Mouse (Mus musculus): ENCODE measurements around the gene 9530077C05Rik. TPM values are rescaled to one million over a fixed set of nuclear protein-coding genes. Genes with fewer than 3 reads are reported as not detected.
"Not testable (repeated sequence)": the region's sequence is repeated elsewhere in the genome, so short reads cannot be mapped to it uniquely, and the experiment has no call there.

9530077C05Rik gene
- total RNA-seq, 2 experiments from 2014 or later = 0.36 to 0.59 TPM

DNA sequence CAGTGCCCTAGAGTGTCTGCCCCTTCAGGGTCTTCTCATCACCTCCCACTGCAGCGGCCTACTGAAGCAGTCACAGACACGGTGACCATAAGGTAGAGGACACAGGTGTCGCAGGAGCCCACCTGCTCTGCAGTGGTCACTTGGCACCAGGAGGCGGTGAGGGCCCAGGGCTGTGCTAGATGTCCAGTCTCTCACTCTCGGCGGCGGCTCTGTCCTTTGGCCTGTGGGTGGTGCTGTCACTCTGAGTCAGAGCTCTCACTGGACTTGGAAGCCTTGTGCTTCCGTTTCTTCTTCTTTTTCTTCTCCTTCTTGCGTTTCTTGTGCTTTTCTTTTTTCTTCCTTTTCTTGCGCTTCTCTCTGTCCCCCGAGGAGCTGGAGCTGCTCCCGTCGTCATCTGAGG, 37.1 kb downstream of the 9530077C05Rik start:
- intact Hi-C loops (cut with DNase I) = no loop called here
- no peak for DNase-seq
- Histone ChIP-seq H3K4me3 (no peak overlapping the region), H3K27ac (no peak overlapping the region)
- TF ChIP-seq CTCF (IDR thresholded peaks at IDR 0.05) = peak; percentile 21; the same call in 1 of the 2 replicates

DNA sequence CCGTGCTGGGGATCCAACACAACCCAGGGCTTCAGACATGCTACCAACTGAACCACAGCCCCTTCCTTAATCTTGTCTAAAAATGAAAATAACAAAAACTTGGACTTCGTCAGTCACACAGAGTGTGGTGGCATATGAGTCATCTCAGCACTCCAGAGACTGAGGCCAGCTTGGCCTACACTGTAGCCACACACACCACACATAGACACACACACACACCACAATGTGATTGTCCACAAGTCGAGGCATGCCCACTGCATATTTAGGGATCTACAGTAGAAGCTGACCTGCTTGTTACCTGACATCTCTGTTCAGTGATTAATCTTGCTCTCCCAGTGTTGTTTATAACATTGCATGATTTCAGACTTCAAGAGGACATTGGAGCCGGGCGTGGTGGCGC, 37.9 kb downstream of the 9530077C05Rik start:
- Histone ChIP-seq H3K4me3 (no peak overlapping the region), H3K27ac (no peak overlapping the region)
- TF ChIP-seq CTCF (IDR thresholded peaks at IDR 0.05) = no peak
- no peak for DNase-seq
- intact Hi-C loops (cut with DNase I) = no loop called here

DNA sequence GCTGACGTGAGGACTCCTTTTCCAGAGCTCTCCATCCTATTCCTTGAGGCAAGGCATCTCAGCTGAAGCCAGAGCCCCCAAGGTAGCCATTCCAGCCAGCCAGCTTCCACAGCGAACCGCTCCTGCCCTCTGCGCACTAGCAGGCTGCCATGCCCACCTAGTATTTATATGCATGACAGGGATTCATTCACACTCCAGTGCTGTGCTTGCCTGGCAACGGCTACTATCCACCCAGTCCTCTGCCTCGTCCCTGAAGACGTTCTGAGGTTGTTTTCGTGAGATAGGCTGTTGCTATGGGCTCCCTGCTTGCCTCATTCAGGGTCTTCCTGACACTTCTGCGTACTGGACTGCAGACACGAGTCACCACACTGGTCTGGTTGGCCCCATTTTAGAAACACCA, 41.4 kb downstream of the 9530077C05Rik start:
- TF ChIP-seq CTCF (IDR thresholded peaks at IDR 0.05) = no peak
- intact Hi-C loops (cut with DNase I) = no loop called here

DNA sequence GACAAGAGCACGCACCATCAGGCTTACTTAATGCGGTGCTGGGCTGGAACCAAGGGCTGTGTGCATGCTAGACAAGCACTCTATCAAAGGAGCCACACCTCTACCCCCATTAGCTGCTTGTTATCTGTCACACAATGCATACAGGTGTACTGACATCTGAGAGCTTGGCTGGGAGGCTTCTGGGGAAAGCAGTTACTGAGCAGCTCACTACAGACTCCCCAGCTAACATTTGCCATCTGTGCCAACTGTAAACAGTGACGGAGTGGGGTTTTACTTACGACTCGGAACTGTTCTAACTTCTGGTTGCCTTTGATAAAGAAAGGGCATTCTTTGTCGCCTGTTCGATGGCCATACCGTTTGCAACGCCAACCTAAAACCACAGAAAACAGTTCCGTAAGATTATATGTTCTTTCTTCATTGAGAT, 42.2 kb downstream of the 9530077C05Rik start:
- no peak for DNase-seq
- Histone ChIP-seq H3K27ac (no peak overlapping the region), H3K4me3 (no peak overlapping the region)
- TF ChIP-seq CTCF (IDR thresholded peaks at IDR 0.05) = no peak
- intact Hi-C loops (cut with DNase I) = no loop called here

More for the DNA sequence above, 41.4 kb downstream of the 9530077C05Rik start:
- DNase-seq = no peak
- Histone ChIP-seq H3K27ac (no peak overlapping the region), H3K4me3 (no peak overlapping the region)

DNA sequence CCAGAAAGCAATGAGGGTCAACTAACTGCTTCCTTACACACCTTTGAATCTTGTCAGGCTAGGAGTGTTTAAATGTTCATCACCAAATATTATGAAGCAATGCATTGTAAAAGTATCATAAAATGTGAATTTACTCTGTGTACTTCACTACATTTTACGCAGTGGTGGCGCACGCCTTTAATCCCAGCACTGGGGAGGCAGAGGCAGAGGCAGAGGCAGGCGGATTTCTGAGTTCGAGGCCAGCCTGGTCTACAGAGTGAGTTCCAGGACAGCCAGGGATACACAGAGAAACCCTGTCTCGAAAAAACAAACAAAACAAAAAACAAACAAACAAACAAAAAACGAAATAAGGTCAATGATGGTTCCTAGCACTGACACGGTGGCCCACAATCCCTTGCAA, 42.7 kb downstream of the 9530077C05Rik start, which contains the start of gene Gm17545:
Gene Gm17545 (plus strand): TSS at position 301 of the 400 bp plus-strand sequence.
- H3K27ac ChIP-seq; DNase-seq; H3K4me3 ChIP-seq; intact Hi-C loops (cut with DNase I): not testable (repeated sequence)

DNA sequence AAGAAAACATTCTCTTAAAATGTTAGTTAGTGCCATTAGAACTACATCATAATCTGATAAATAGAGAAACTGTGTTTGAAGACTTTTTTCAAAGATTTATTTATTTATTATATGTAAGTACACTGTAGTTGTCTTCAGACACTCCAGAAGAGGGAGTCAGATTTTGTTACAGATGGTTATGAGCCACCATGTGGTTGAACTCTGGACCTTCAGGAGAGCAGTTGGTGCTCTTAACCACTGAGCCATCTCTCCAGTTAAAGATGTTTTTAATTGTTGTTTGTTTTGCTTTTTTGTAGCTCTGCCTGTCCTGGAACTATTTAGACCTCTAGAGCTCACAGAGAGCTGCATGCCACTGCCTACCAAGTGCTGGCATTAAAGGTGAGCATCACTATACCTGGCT, 43.7 kb downstream of the 9530077C05Rik start:
- no peak for TF ChIP-seq CTCF (IDR thresholded peaks at IDR 0.05)
- H3K4me3 ChIP-seq = no peak overlapping the region
- intact Hi-C loops (cut with DNase I) = no loop called here
- no peak overlapping the region for H3K27ac ChIP-seq
- no peak for DNase-seq

DNA sequence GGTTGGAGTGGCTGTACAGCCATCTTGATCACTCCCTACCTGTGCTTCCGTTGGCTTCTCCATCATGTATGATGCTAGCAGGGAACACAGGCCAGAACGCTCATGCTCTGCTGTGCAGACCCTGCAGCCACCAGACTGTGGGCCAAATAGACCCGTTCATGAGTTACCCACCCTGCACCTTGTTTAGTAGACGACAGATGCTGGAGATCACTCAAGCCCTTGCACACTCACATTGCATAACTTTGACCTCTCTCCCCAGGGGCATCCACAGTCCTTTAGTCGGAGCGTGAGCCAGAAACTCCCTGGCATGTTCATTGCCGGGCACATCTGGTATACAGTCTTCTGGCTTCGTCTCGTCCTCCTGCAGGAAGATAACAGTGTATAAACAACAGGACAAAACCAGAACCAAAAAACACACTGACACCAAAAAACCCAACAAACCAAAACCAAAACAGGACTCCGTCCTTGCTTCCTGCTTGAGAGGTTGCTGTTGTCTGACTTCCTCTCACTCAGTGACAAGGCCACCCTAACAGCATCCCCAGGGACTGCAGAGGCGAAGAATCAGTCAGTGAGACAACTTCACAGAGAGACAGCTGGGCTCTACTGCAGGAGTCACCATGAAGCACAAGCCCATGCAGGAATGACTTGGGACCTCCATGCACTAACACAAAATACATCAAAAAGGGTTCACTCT, 46.0 kb downstream of the 9530077C05Rik start:
- no peak overlapping the region for H3K27ac ChIP-seq

DNA sequence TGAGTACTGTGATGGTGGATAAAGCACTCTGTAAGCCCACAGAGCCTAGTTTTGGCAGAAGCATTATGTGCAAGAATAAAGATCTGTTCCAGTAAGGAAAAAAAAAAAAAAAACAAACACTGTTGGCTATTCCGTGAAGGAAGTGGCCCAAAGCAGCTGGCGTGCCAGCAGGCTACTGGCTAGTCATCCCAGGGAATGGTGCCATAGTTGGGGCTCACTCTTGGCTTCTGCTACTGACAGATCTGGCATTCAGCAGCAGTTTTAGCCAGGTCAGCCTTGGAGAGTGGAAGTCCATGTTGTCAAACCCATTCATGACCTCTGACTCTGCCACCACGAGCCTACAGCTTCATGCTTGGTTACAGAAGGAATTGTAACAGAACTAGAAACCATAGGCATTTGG, 50.6 kb downstream of the 9530077C05Rik start:
- Histone ChIP-seq H3K27ac (no peak overlapping the region), H3K4me3 (no peak overlapping the region)
- peak; percentile 65 for DNase-seq
- TF ChIP-seq CTCF (IDR thresholded peaks at IDR 0.05) = no peak
- intact Hi-C loops (cut with DNase I) = no loop called here

More for the DNA sequence above, 46.0 kb downstream of the 9530077C05Rik start:
- intact Hi-C loops (cut with DNase I) = no loop called here
- peak overlapping the region; percentile 15; the same call in 1 of the 2 replicates for H3K4me3 ChIP-seq
- no peak for TF ChIP-seq CTCF (IDR thresholded peaks at IDR 0.05)
- no peak for DNase-seq

DNA sequence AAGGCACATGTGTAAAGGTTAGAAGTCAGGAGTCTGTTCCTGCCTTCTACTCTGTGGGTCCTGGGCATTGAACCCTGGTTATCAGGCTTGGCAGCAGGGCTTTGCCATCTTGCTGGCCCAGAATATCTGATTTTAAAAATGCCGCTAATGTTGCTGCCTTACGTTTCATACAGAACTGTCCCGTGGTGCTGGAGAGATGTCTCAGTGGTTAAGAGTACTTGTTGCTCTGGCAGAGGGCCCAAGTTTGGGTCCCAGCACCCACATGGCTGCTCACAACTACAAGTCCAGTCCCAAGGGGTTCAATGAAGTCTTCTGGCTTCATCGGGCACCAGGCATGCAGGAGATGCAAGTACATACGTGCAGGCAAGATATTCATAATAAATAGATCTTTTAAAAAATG, 54.9 kb downstream of the 9530077C05Rik start:
- intact Hi-C loops (cut with DNase I) = loop anchor here (5.0 kb wide), 1 partner anchor 54 kb away; the partner anchor contains the start of gene 9530077C05Rik
- Histone ChIP-seq H3K4me3 (no peak overlapping the region), H3K27ac (no peak overlapping the region)
- no peak for DNase-seq
- no peak for TF ChIP-seq CTCF (IDR thresholded peaks at IDR 0.05)

DNA sequence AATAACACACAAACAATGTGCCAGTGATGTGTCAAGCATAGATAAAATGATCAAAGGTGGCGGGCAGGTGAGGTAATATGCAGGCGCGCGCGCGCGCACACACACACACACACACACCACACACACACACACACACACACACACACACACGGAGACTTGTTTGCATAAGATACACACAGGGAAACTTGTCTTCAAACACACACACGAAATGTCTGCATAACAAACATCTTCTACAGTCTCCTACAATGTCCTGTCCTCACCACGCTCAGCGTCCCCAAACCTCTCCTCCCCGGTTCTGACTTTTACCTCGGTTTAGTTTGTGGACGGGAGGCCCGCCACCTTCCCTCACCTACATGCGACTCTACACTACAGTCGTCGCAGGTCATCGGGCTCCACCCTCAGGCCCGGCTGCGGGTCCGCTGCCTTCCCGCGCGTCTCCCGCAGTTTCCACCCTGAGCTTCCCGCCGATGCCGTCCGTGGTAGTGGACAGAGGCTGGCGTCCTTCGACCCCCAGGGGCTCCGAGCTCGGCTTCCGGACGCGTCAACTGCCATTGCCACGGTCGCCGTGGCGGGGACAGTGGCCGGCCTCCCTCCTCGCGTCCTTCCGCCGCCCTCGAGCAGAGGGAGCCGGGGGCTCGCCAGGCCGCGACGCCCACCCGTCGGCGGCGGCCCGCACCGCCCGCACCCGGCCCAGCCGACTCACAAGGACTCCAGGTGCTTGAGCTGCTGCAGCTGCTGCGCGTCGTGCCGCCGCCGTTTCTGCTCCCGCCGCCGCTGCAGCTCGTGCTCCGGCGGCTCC, 56.3 kb downstream of the 9530077C05Rik start:
- intact Hi-C loops (cut with DNase I) = loop anchor here (5.0 kb wide), 1 partner anchor 55 kb away; the partner anchor contains the start of gene 9530077C05Rik
- H3K4me3 ChIP-seq = peak overlapping the region; percentile 79
- no peak for TF ChIP-seq CTCF (IDR thresholded peaks at IDR 0.05)
- H3K27ac ChIP-seq = peak overlapping the region; percentile 92
- DNase-seq = peak; percentile 53

DNA sequence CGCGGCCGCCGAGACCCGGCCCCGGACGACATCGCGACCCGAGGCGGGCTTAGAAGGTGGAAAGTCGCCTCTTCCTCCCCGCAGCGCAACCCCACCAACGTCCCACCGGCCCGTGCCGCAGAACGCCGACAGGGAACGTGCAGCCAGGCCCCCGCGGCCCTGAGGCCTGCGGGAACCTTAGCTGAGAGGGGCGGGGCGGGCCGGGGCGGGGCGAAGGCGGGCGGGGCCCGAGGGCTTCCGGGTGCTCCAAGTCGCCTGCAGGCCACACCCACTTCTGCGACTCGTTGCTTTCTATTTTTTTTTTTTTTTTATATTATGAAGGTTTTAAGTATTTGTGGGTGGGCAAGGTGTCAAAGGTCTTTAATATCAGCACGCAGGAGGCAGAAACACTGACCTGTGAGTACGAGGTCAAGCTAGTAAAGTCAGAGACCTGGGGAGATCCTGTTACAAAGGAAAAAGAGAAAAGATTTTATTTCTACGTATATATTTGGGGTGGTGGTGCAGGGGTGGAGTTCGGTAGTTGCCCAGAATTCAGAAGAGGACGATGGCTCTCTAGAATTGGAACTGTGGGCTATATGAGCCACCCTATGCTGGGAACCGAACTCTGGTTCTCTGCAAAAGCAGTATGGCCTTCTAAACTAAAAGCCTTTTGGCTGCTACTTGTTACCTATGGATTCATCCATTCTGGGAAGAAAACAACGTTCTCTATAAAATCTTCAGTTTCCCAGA, 57.0 kb downstream of the 9530077C05Rik start:
- DNase-seq = peak; percentile 81
- no peak for TF ChIP-seq CTCF (IDR thresholded peaks at IDR 0.05)
- H3K4me3 ChIP-seq = peak overlapping the region; percentile 79
- intact Hi-C loops (cut with DNase I) = loop anchor here (5.0 kb wide), 1 partner anchor 56 kb away; the partner anchor contains the start of gene 9530077C05Rik
- peak overlapping the region; percentile 92 for H3K27ac ChIP-seq

DNA sequence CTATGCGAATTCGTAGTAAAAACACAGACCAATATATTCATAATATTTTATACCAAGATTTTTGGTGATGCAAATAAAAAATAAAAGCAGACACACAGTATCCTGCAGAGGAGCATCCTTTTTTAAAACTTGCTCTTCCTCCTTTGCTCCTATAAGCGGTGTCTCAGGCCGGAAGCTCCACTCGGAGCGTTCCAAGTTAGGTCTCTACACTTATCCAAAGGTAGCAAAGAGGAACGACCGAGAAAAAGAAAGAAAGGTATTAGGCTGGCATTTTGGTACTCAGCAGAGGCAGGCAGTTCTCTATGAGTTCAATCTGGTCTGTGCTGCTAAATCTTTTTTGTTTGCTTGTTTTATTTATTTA, 57.6 kb downstream of the 9530077C05Rik start:
- no peak for TF ChIP-seq CTCF (IDR thresholded peaks at IDR 0.05)
- Histone ChIP-seq H3K27ac (peak overlapping the region; percentile 92; the same call in 1 of the 2 replicates), H3K4me3 (peak overlapping the region; percentile 79)
- intact Hi-C loops (cut with DNase I) = loop anchor here (5.0 kb wide), 1 partner anchor 57 kb away; the partner anchor contains the start of gene 9530077C05Rik
- DNase-seq = no peak

Data from gastrocnemius, adult 2 months (tissue).